Mouse (Mus musculus): Measurements from ENCODE around the gene Gm10283. TPM values are rescaled to one million over a fixed set of nuclear protein-coding genes. Genes with fewer than 3 reads are reported as not detected.

The Gm10283 gene
- polyA plus RNA-seq, 1 experiment from 2014 or later, result not detected

- TF ChIP-seq CTCF (IDR thresholded peaks at IDR 0.05; ENCODE audit: low read depth), result no peak
- Histone ChIP-seq H3K4me1 (replicated peaks; ENCODE audit: control insufficient read depth, insufficient read depth, low read length) (no peaks in the 10 kb centered on the region), H3K27me3 (replicated peaks; ENCODE audit: control insufficient read depth, insufficient read depth, low read length) (no peaks in the 10 kb centered on the region), H3K9me3 (ENCODE audit: control insufficient read depth) (no peaks in the 10 kb centered on the region), H3K36me3 (ENCODE audit: control insufficient read depth, insufficient read depth) (no peaks in the 10 kb centered on the region), H3K4me3 (ENCODE audit: low read depth, low read length) (no peak overlapping the region), H3K4me2 (replicated peaks; ENCODE audit: low read depth) (no peak overlapping the region), H3K9ac (ENCODE audit: low read depth, low read length) (no peak overlapping the region), H3K27ac (ENCODE audit: low read depth, low read length) (no peak overlapping the region)
- WGBS, result 54% methylated on average over 3 of the region's 3 CpGs
- ATAC-seq, result no peak
Measured at GRCm38 (mm10) chr8:60438557-60438956, 64.4 kb downstream of the Gm10283 start.

GRCm38 (mm10) chr8:60436872-60437271 lies 66.1 kb downstream of the Gm10283 start:
- Histone ChIP-seq H3K4me1 (replicated peaks; ENCODE audit: control insufficient read depth, insufficient read depth, low read length) (no peaks in the 10 kb centered on the region), H3K27me3 (replicated peaks; ENCODE audit: control insufficient read depth, insufficient read depth, low read length) (no peaks in the 10 kb centered on the region), H3K36me3 (ENCODE audit: control insufficient read depth, insufficient read depth) (no peaks in the 10 kb centered on the region), H3K9me3 (ENCODE audit: control insufficient read depth) (no peaks in the 10 kb centered on the region), H3K4me3 (ENCODE audit: low read depth, low read length) (no peak overlapping the region), H3K27ac (ENCODE audit: low read depth, low read length) (no peak overlapping the region), H3K9ac (ENCODE audit: low read depth, low read length) (no peak overlapping the region), H3K4me2 (replicated peaks; ENCODE audit: low read depth) (no peak overlapping the region)
- 90% methylated on average over 3 of the region's 3 CpGs for WGBS
- ATAC-seq, result no peak
- no peak for TF ChIP-seq CTCF (IDR thresholded peaks at IDR 0.05; ENCODE audit: low read depth)

GRCm38 (mm10) chr8:60432649-60433048 lies 70.3 kb downstream of the Gm10283 start:
- H3K4me3 ChIP-seq (ENCODE audit: low read depth, low read length), result no peak overlapping the region

GRCm38 (mm10) chr8:60406358-60406757 lies 96.6 kb downstream of the Gm10283 start:
- 83% methylated on average over 8 of the region's 8 CpGs for WGBS
- ATAC-seq, result no peak
- H3K9me3 ChIP-seq (ENCODE audit: control insufficient read depth), result no peaks in the 10 kb centered on the region

More at GRCm38 (mm10) chr8:60432649-60433048, 70.3 kb downstream of the Gm10283 start:
- Histone ChIP-seq H3K36me3 (ENCODE audit: control insufficient read depth, insufficient read depth) (no peaks in the 10 kb centered on the region), H3K27ac (ENCODE audit: low read depth, low read length) (no peak overlapping the region), H3K9me3 (ENCODE audit: control insufficient read depth) (no peaks in the 10 kb centered on the region), H3K4me2 (replicated peaks; ENCODE audit: low read depth) (no peak overlapping the region), H3K9ac (ENCODE audit: low read depth, low read length) (no peak overlapping the region), H3K27me3 (replicated peaks; ENCODE audit: control insufficient read depth, insufficient read depth, low read length) (no peaks in the 10 kb centered on the region), H3K4me1 (replicated peaks; ENCODE audit: control insufficient read depth, insufficient read depth, low read length) (no peaks in the 10 kb centered on the region)
- no peak for TF ChIP-seq CTCF (IDR thresholded peaks at IDR 0.05; ENCODE audit: low read depth)
- no peak for ATAC-seq
- WGBS, result 93% methylated on average over 5 of the region's 5 CpGs

GRCm38 (mm10) chr8:60404994-60405548 lies 97.9 kb downstream of the Gm10283 start:
- Histone ChIP-seq H3K4me1 (replicated peaks; ENCODE audit: control insufficient read depth, insufficient read depth, low read length) (no peaks in the 10 kb centered on the region), H3K27ac (ENCODE audit: low read depth, low read length) (no peak overlapping the region), H3K36me3 (ENCODE audit: control insufficient read depth, insufficient read depth) (no peaks in the 10 kb centered on the region), H3K9ac (ENCODE audit: low read depth, low read length) (no peak overlapping the region), H3K9me3 (ENCODE audit: control insufficient read depth) (no peaks in the 10 kb centered on the region), H3K4me3 (ENCODE audit: low read depth, low read length) (no peak overlapping the region), H3K4me2 (replicated peaks; ENCODE audit: low read depth) (no peak overlapping the region), H3K27me3 (replicated peaks; ENCODE audit: control insufficient read depth, insufficient read depth, low read length) (no peaks in the 10 kb centered on the region)
- 58% methylated on average over 6 of the region's 6 CpGs for WGBS
- no peak for TF ChIP-seq CTCF (IDR thresholded peaks at IDR 0.05; ENCODE audit: low read depth)
- no peak for ATAC-seq

More at GRCm38 (mm10) chr8:60406358-60406757, 96.6 kb downstream of the Gm10283 start:
- no peaks in the 10 kb centered on the region for H3K36me3 ChIP-seq (ENCODE audit: control insufficient read depth, insufficient read depth)
- H3K27me3 ChIP-seq (replicated peaks; ENCODE audit: control insufficient read depth, insufficient read depth, low read length), result no peaks in the 10 kb centered on the region
- TF ChIP-seq CTCF (IDR thresholded peaks at IDR 0.05; ENCODE audit: low read depth), result no peak
- no peak overlapping the region for H3K4me2 ChIP-seq (replicated peaks; ENCODE audit: low read depth)
- no peak overlapping the region for H3K4me3 ChIP-seq (ENCODE audit: low read depth, low read length)
- no peak overlapping the region for H3K9ac ChIP-seq (ENCODE audit: low read depth, low read length)
- H3K4me1 ChIP-seq (replicated peaks; ENCODE audit: control insufficient read depth, insufficient read depth, low read length), result no peaks in the 10 kb centered on the region
- H3K27ac ChIP-seq (ENCODE audit: low read depth, low read length), result no peak overlapping the region

GRCm38 (mm10) chr8:60393675-60394074 lies 109.3 kb downstream of the Gm10283 start:
- no peak for ATAC-seq
- Histone ChIP-seq H3K27me3 (replicated peaks; ENCODE audit: control insufficient read depth, insufficient read depth, low read length) (no peaks in the 10 kb centered on the region), H3K27ac (ENCODE audit: low read depth, low read length) (no peak overlapping the region), H3K4me3 (ENCODE audit: low read depth, low read length) (no peak overlapping the region), H3K4me2 (replicated peaks; ENCODE audit: low read depth) (no peak overlapping the region), H3K4me1 (replicated peaks; ENCODE audit: control insufficient read depth, insufficient read depth, low read length) (no peaks in the 10 kb centered on the region), H3K9me3 (ENCODE audit: control insufficient read depth) (no peaks in the 10 kb centered on the region), H3K9ac (ENCODE audit: low read depth, low read length) (no peak overlapping the region), H3K36me3 (ENCODE audit: control insufficient read depth, insufficient read depth) (no peaks in the 10 kb centered on the region)
- 69% methylated on average over 4 of the region's 4 CpGs for WGBS
- TF ChIP-seq CTCF (IDR thresholded peaks at IDR 0.05; ENCODE audit: low read depth), result no peak

GRCm38 (mm10) chr8:60386589-60386988 lies 116.4 kb downstream of the Gm10283 start:
- 87% methylated on average over 2 of the region's 2 CpGs for WGBS
- Histone ChIP-seq H3K9me3 (ENCODE audit: control insufficient read depth) (no peaks in the 10 kb centered on the region), H3K4me1 (replicated peaks; ENCODE audit: control insufficient read depth, insufficient read depth, low read length) (no peaks in the 10 kb centered on the region), H3K4me3 (ENCODE audit: low read depth, low read length) (no peak overlapping the region), H3K27me3 (replicated peaks; ENCODE audit: control insufficient read depth, insufficient read depth, low read length) (no peaks in the 10 kb centered on the region), H3K9ac (ENCODE audit: low read depth, low read length) (no peak overlapping the region), H3K36me3 (ENCODE audit: control insufficient read depth, insufficient read depth) (no peaks in the 10 kb centered on the region), H3K27ac (ENCODE audit: low read depth, low read length) (no peak overlapping the region), H3K4me2 (replicated peaks; ENCODE audit: low read depth) (no peak overlapping the region)
- no peak for TF ChIP-seq CTCF (IDR thresholded peaks at IDR 0.05; ENCODE audit: low read depth)
- ATAC-seq, result no peak

Other genes starting within 250 kb of the Gm10283 start
- 0.17 TPM in 1 of 2 replicates, not detected in the other for gene Aadat, start 2.7 kb upstream of the Gm10283 start, polyA plus RNA-seq (2015; fragmentation: Nextera tagmentation; extraction: Ambion mirVana)
- 0.99 and 1.1 TPM in 2 replicates for gene Mfap3l, start 129.6 kb upstream of the Gm10283 start, polyA plus RNA-seq (2015; fragmentation: Nextera tagmentation; extraction: Ambion mirVana)